Comparison of ENCODE assay signal across 8 mouse cellular contexts in the genomic region with DNA sequence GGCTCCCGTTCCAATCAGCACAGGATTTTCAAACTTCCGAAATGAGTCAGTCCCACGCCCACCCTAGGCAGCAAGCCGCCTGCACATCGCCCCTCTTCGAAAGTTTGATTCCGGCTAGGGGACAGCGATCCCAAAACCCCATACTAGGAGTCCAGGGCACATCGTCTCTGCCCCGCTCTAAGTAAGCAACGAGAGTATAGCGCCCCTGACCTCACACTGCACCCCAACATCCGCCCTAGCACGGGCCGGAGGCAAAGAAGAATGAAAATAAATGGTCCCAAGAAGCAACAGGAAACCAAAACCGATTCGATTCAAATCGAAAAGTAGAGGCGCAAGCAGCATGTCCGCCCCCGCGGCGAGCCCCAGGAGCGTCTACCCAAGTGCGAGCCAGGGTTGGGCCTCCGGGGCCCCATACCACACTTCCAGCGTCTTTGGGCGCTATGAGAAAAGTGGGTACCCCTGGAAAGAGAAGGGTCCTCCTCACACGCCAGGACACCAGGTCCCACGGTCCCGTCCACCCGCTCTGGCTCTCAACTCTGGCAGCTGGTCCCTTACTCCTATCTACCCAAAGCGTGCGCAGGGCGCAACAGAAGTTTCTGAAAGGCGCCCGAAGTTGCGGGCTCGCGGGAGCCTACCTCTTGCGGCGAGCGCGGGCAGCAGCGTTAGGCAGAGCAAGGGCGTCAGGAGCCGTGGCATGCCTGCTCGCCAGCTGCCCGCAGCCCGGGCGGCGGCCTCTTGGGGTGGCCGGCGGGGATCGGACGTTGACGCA. TPM values are rescaled to one million over a fixed set of nuclear protein-coding genes. Genes with fewer than 3 reads are reported as not detected.
A peak's percentile ranks its signal among the peaks of the same experiment; 100 is the strongest.
DNase-seq lines count a peak whose midpoint lies in the region; ATAC-seq and TF ChIP-seq lines count a peak whose summit lies in the region.

No protein-coding gene starts in this region.

- H3K79me2 ChIP-seq in heart, adult 2 months (replicated peaks; ENCODE audit: control insufficient read depth, insufficient read depth, low read length), result peaks cover 2% of the 10 kb centered on the region

- no peak for TF ChIP-seq POLR2A in heart, adult 2 months (IDR thresholded peaks at IDR 0.05; ENCODE audit: insufficient read depth, low read depth, low read length)

- peak; percentile 70 to 72 for DNase-seq in heart, adult 2 months
- no peak for DNase-seq in heart, postnatal 10 days
- DNase-seq in G1E (ENCODE audit: low spot score), result no peak
- peak; percentile 65 for DNase-seq in liver, embryonic 11.5 days (ENCODE audit: low spot score)
- no peak for DNase-seq in urinary bladder, adult 18-20 months (ENCODE audit: low spot score in 2 of 2)
- no peak for DNase-seq in left cerebral cortex, postnatal 36 days (ENCODE audit: low spot score in 2 of 2)

- peak overlapping the region; percentile 93 for H3K9ac ChIP-seq in heart, adult 2 months (ENCODE audit: low read depth, low read length)
- peak overlapping the region; percentile 91 for H3K9ac ChIP-seq in heart, embryonic 13.5 days
- H3K9ac ChIP-seq in liver, embryonic 11.5 days (ENCODE audit: low read depth, low read length), result peak overlapping the region; percentile 64
- H3K9ac ChIP-seq in neural tube, embryonic 14.5 days (replicated peaks; ENCODE audit: low read depth, low read length), result peak overlapping the region; percentile 48

- TF ChIP-seq EP300 in heart, adult 2 months (IDR thresholded peaks at IDR 0.05; ENCODE audit: insufficient read depth, low read depth, low read length), result no peak

- peaks cover 33% of the 10 kb centered on the region for H3K4me1 ChIP-seq in heart, adult 2 months (ENCODE audit: control insufficient read depth, insufficient read depth, low read length)
- H3K4me1 ChIP-seq in G1E (ENCODE audit: insufficient read depth, low read depth, low read length), result peaks cover 19% of the 10 kb centered on the region
- peaks cover 82% of the 10 kb centered on the region for H3K4me1 ChIP-seq in heart, embryonic 13.5 days
- peaks cover 15% of the 10 kb centered on the region for H3K4me1 ChIP-seq in liver, embryonic 11.5 days (replicated peaks; ENCODE audit: control insufficient read depth, insufficient read depth, low read length)
- H3K4me1 ChIP-seq in neural tube, embryonic 14.5 days (ENCODE audit: control insufficient read depth, insufficient read depth, low read length), result peaks cover 57% of the 10 kb centered on the region

- ATAC-seq in G1E (ENCODE audit: extremely low read depth, insufficient number of reproducible peaks, low FRiP score, poor library complexity, severe bottlenecking), result no peak
- ATAC-seq in heart, embryonic 13.5 days (ENCODE audit: extremely low read depth, insufficient number of reproducible peaks, low FRiP score, low TSS enrichment), result no peak
- ATAC-seq in liver, embryonic 11.5 days (replicated peaks; ENCODE audit: low FRiP score), result 0 out of 2 replicates have a peak, but pooled peaks have one; percentile 3
- no peak for ATAC-seq in neural tube, embryonic 14.5 days (ENCODE audit: low read depth)

- peak overlapping the region; percentile 88 for H3K4me2 ChIP-seq in heart, embryonic 13.5 days
- H3K4me2 ChIP-seq in liver, embryonic 11.5 days, result peak overlapping the region; percentile 83
- H3K4me2 ChIP-seq in neural tube, embryonic 14.5 days (ENCODE audit: low read depth, low read length), result peak overlapping the region; percentile 76

- no peak for TF ChIP-seq CTCF in heart, adult 2 months (IDR thresholded peaks at IDR 0.05)
- TF ChIP-seq CTCF in G1E (IDR thresholded peaks at IDR 0.05; ENCODE audit: low read depth, low read length), result no peak

- no peaks in the 10 kb centered on the region for H3K27me3 ChIP-seq in heart, adult 2 months (ENCODE audit: control insufficient read depth, insufficient read depth, low read length)
- H3K27me3 ChIP-seq in G1E (ENCODE audit: insufficient read depth, low read length), result peaks cover 74% of the 10 kb centered on the region
- peaks cover 62% of the 10 kb centered on the region for H3K27me3 ChIP-seq in heart, embryonic 13.5 days (replicated peaks)
- peaks cover 38% of the 10 kb centered on the region for H3K27me3 ChIP-seq in liver, embryonic 11.5 days (replicated peaks; ENCODE audit: control insufficient read depth, insufficient read depth, low read length)
- H3K27me3 ChIP-seq in neural tube, embryonic 14.5 days (ENCODE audit: control insufficient read depth, insufficient read depth, low read length), result peaks cover 3% of the 10 kb centered on the region; the same call in 1 of the 2 replicates

- peak overlapping the region; percentile 97 for H3K27ac ChIP-seq in heart, adult 2 months
- peak overlapping the region; percentile 88 for H3K27ac ChIP-seq in heart, embryonic 13.5 days (replicated peaks)
- H3K27ac ChIP-seq in liver, embryonic 11.5 days (ENCODE audit: low read depth, low read length), result peak overlapping the region; percentile 16; the same call in 1 of the 2 replicates
- peak overlapping the region; percentile 82 for H3K27ac ChIP-seq in neural tube, embryonic 14.5 days (ENCODE audit: low read depth, low read length)

- H3K36me3 ChIP-seq in heart, adult 2 months (ENCODE audit: control insufficient read depth, insufficient read depth, low read length), result peaks cover 9% of the 10 kb centered on the region
- no peaks in the 10 kb centered on the region for H3K36me3 ChIP-seq in G1E (replicated peaks)
- peaks cover 8% of the 10 kb centered on the region; the same call in 1 of the 2 replicates for H3K36me3 ChIP-seq in heart, embryonic 13.5 days
- no peaks in the 10 kb centered on the region for H3K36me3 ChIP-seq in liver, embryonic 11.5 days (ENCODE audit: control insufficient read depth, insufficient read depth, low read length)
- H3K36me3 ChIP-seq in neural tube, embryonic 14.5 days (ENCODE audit: control insufficient read depth, insufficient read depth, low read length), result no peaks in the 10 kb centered on the region

- H3K9me3 ChIP-seq in G1E (replicated peaks), result no peaks in the 10 kb centered on the region
- no peaks in the 10 kb centered on the region for H3K9me3 ChIP-seq in heart, embryonic 13.5 days
- H3K9me3 ChIP-seq in liver, embryonic 11.5 days (ENCODE audit: control insufficient read depth, low read length), result no peaks in the 10 kb centered on the region
- H3K9me3 ChIP-seq in neural tube, embryonic 14.5 days (ENCODE audit: control insufficient read depth, low read length), result no peaks in the 10 kb centered on the region

- peak overlapping the region; percentile 82 for H3K4me3 ChIP-seq in heart, adult 2 months
- H3K4me3 ChIP-seq in G1E (ENCODE audit: low read depth, low read length), result peak overlapping the region; percentile 1; the same call in 1 of the 2 replicates
- H3K4me3 ChIP-seq in heart, embryonic 13.5 days, result peak overlapping the region; percentile 80
- peak overlapping the region; percentile 64 for H3K4me3 ChIP-seq in liver, embryonic 11.5 days (ENCODE audit: low read depth, low read length)
- H3K4me3 ChIP-seq in neural tube, embryonic 14.5 days (ENCODE audit: low read depth, low read length), result peak overlapping the region; percentile 53

- under 1% methylated on average over 57 of the region's 57 CpGs for WGBS in heart, adult 2 months
- WGBS in heart, embryonic 13.5 days, result under 1% methylated on average over 57 of the region's 57 CpGs
- under 1% methylated on average over 55 of the region's 57 CpGs for WGBS in liver, embryonic 11.5 days
- under 1% methylated on average over 54 of the region's 57 CpGs for WGBS in neural tube, embryonic 14.5 days

- intact Hi-C loops in heart, adult 2 months (cut with DNase I), result loop anchor here (2.0 to 5.0 kb wide), 4 partner anchors 16 to 58 kb away; a partner anchor contains a TSS
- intact Hi-C loops in heart, postnatal 10 days (cut with DNase I), result loop anchor here (2.0 kb wide), 2 partner anchors 24 to 28 kb away; no protein-coding TSS in a partner anchor
- intact Hi-C loops in left cerebral cortex, postnatal 36 days (cut with DNase I), result no loop called here

RNA-seq across cellular contexts. Expression of a gene that starts 13.4 kb away (rescaled TPM):
- total RNA-seq in heart, adult 2 months (2021), result 10 to 100 TPM; 31.6 to 32.4 TPM
- polyA plus RNA-seq in heart, adult 2 months (2012; rRNA removed), result 22.0 and 23.2 TPM in 2 replicates
- 10 to 100 TPM; 54.0 to 54.3 TPM for total RNA-seq in heart, postnatal 10 days (2021)
- not detected in 2 replicates for total RNA-seq in G1E (2014; fragmentation: Nextera tagmentation)
- 0.06 and 0.71 TPM in 2 replicates for total RNA-seq in G1E (2017)
- polyA plus RNA-seq in G1E (2012), result 0.02 and 0.06 TPM in 2 replicates
- 11.4 and 12.1 TPM in 2 replicates for polyA plus RNA-seq in heart, embryonic 13.5 days (2015; fragmentation: Nextera tagmentation; extraction: Ambion mirVana)
- 7.1 and 10.5 TPM in 2 replicates for polyA plus RNA-seq in liver, embryonic 11.5 days (2014; fragmentation: Nextera tagmentation; extraction: Ambion mirVana)
- polyA plus RNA-seq in neural tube, embryonic 14.5 days (2014; fragmentation: Nextera tagmentation; extraction: Ambion mirVana), result 20.8 and 26.6 TPM in 2 replicates
- total RNA-seq in left cerebral cortex, postnatal 36 days (2021), result 10 to 100 TPM; 24.5 to 28.5 TPM

RNA-seq across cellular contexts. Expression of a gene that starts 58.0 kb away (rescaled TPM):
- total RNA-seq in heart, adult 2 months (2021), result 10 to 100 TPM; 36.3 to 40.4 TPM
- 37.5 and 50.1 TPM in 2 replicates for polyA plus RNA-seq in heart, adult 2 months (2012; rRNA removed)
- total RNA-seq in heart, postnatal 10 days (2021), result 10 to 100 TPM; 38.2 to 45.5 TPM
- 74.0 and 83.5 TPM in 2 replicates for total RNA-seq in G1E (2014; fragmentation: Nextera tagmentation)
- 31.9 and 34.4 TPM in 2 replicates for total RNA-seq in G1E (2017)
- 24.8 and 37.8 TPM in 2 replicates for polyA plus RNA-seq in G1E (2012)
- 12.8 and 13.8 TPM in 2 replicates for polyA plus RNA-seq in heart, embryonic 13.5 days (2015; fragmentation: Nextera tagmentation; extraction: Ambion mirVana)
- polyA plus RNA-seq in liver, embryonic 11.5 days (2014; fragmentation: Nextera tagmentation; extraction: Ambion mirVana), result 33.7 TPM in 2 replicates
- polyA plus RNA-seq in neural tube, embryonic 14.5 days (2014; fragmentation: Nextera tagmentation; extraction: Ambion mirVana), result 27.2 and 35.2 TPM in 2 replicates
- 10 to 100 TPM; 39.0 to 52.3 TPM for total RNA-seq in left cerebral cortex, postnatal 36 days (2021)

Comparison
In these comparisons a context has a peak if more than half of its experiments do, and no peak if none do; other contexts are left out.
1. DNase-seq: peak in heart, adult 2 months (2 of 2) and liver, embryonic 11.5 days (single experiment); none in heart, postnatal 10 days (0 of 2), G1E (single experiment), urinary bladder, adult 18-20 months (0 of 2) and left cerebral cortex, postnatal 36 days (0 of 2).
2. H3K27ac ChIP-seq: peak in every context shown above with its lines; median percentile 97 in heart, adult 2 months; 88 in heart, embryonic 13.5 days; 82 in neural tube, embryonic 14.5 days; 16 in liver, embryonic 11.5 days.
3. H3K4me3 ChIP-seq: peak in every context shown above with its lines; median percentile 82 in heart, adult 2 months; 80 in heart, embryonic 13.5 days; 64 in liver, embryonic 11.5 days; 53 in neural tube, embryonic 14.5 days; 1 in G1E.
4. Peak in every context shown above with its lines, with median percentiles within 50 percentile points of each other: H3K9ac ChIP-seq and H3K4me2 ChIP-seq.